Mouse (Mus musculus) heart, embryonic 12.5 days (tissue): ENCODE measurements around the gene Fyco1. TPM values are rescaled to one million over a fixed set of nuclear protein-coding genes. Genes with fewer than 3 reads are reported as not detected.

Experiments
- ATAC-seq: fragments of 200-750 bp; cut with Nextera tagmentation; 2 replicates; pipeline ENCODE4 v1.8.0; 2017; ENCODE audit warnings: moderate TSS enrichment, moderate library complexity; ENCODE audit not compliant: insufficient number of reproducible peaks, low FRiP score
- H3K27ac ChIP-seq: fragments of 300-500 bp; sonication (generic); 2 replicates; pipeline ENCODE4 v1.5.1; 2016; ENCODE audit warnings: mild to moderate bottlenecking, moderate library complexity; ENCODE audit not compliant: poor library complexity, severe bottlenecking
- H3K27me3 ChIP-seq: fragments of 300-500 bp; sonication (generic); replicated peaks from 2 replicates; pipeline ENCODE4 v1.6.1; 2016; ENCODE audit warnings: mild to moderate bottlenecking, moderate library complexity
- H3K36me3 ChIP-seq: fragments of 300-500 bp; sonication (generic); 2 replicates; pipeline ENCODE4 v1.6.1; 2016; ENCODE audit warnings: mild to moderate bottlenecking, moderate library complexity
- H3K4me1 ChIP-seq: fragments of 300-500 bp; sonication (generic); replicated peaks from 2 replicates; pipeline ENCODE4 v1.6.1; 2016; ENCODE audit warnings: mild to moderate bottlenecking
- H3K4me2 ChIP-seq: fragments of 300-500 bp; sonication (generic); 2 replicates; pipeline ENCODE4 v1.6.1; 2016; ENCODE audit warnings: mild to moderate bottlenecking, moderate library complexity
- H3K4me3 ChIP-seq: fragments of 300-500 bp; sonication (generic); 2 replicates; pipeline ENCODE4 v1.5.1; 2016; ENCODE audit warnings: mild to moderate bottlenecking
- H3K9ac ChIP-seq: fragments of 300-500 bp; sonication (generic); 2 replicates; pipeline ENCODE4 v1.6.1; 2016; ENCODE audit warnings: mild to moderate bottlenecking, moderate library complexity
- H3K9me3 ChIP-seq: fragments of 300-500 bp; sonication (generic); replicated peaks from 2 replicates; pipeline ENCODE4 v1.6.1; 2016; ENCODE audit warnings: mild to moderate bottlenecking, moderate library complexity
- WGBS: fragments of 180-500 bp; shearing (Covaris S2); methylation state at CpG from one replicate; pipeline ENCODE4 v1.1.7; 2016; 5-methylcytosine and 5-hydroxymethylcytosine counted together
- polyA plus RNA-seq: library from polyadenylated mRNA; unstranded; fragments of >200 nt; fragmentation: Nextera tagmentation; extraction: Ambion mirVana; gene quantifications from 2 replicates; pipeline ENCODE4 v1.2.1, GENCODE M21; 2016

Fyco1 gene
- polyA plus RNA-seq, 1 experiment from 2014 or later = 31.0 TPM

DNA sequence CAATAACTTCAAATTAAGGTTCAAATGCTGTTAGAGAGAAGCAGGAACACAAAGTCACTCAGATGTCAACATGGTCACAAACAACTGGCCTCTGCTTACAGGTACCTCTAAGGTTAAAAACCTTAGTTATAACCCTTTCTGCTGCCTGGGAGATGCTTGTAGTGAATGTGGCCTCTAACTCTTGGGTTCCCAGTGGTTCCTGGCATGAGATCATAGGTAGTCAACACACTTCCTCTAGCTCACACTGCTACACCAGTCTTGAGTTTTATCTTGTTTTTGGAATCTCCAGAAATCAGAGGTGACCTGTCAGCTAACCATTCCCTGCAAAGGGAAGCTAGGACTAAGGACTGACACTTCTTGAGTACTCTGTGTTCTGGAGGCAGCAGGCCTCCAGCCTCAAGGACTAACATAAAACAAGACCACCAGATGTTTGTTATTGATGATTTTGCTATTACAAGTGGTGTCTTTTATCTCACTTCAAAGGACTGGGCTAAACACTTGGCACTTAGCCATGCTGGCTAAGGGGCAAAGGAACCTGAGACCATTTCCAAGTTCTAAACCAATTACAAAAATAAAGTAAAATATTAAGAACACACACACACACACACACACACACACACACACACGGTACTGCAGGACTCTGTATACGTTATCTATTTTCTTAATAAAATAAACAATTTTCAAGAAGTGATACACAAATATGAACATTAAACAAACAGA lies 1.6 kb downstream of the Fyco1 start:
- H3K36me3 ChIP-seq = no peaks in the 10 kb centered on the region
- no peaks in the 10 kb centered on the region for H3K27me3 ChIP-seq
- 59% methylated on average over 2 of the region's 2 CpGs for WGBS
- no peak overlapping the region for H3K9ac ChIP-seq
- peaks cover 32% of the 10 kb centered on the region for H3K4me1 ChIP-seq
- peak overlapping the region; percentile 95 for H3K4me3 ChIP-seq
- H3K27ac ChIP-seq = peak overlapping the region; percentile 95
- no peaks in the 10 kb centered on the region for H3K9me3 ChIP-seq
- no peak for ATAC-seq
- H3K4me2 ChIP-seq = peak overlapping the region; percentile 82

DNA sequence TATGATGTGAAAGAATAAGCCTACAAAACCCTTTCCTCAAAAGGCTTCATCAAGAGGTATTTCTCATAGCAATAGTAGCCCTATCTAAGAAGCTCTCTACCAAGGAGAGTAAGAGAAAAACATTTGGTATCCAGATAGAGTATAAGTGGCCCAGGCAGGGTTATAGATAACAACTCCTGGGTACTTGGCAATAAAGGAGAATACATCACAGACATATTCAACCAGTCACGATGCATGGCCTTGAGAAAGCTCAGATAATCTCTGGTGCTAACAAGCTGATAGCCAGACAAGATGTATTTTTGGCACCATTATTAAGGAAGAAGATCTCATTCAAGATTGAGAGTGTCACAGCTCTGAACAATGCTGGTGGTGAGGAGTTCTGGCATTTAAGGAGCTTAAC lies 5.2 kb downstream of the Fyco1 start:
- H3K27ac ChIP-seq = peak overlapping the region; percentile 96
- H3K4me1 ChIP-seq = peaks cover 48% of the 10 kb centered on the region
- no peak overlapping the region for H3K9ac ChIP-seq
- no peak overlapping the region for H3K4me3 ChIP-seq
- H3K36me3 ChIP-seq = peaks cover 12% of the 10 kb centered on the region
- no peak for ATAC-seq
- 33% methylated on average over 1 of the region's 1 CpGs for WGBS
- no peak overlapping the region for H3K4me2 ChIP-seq
- H3K27me3 ChIP-seq = no peaks in the 10 kb centered on the region
- no peaks in the 10 kb centered on the region for H3K9me3 ChIP-seq

DNA sequence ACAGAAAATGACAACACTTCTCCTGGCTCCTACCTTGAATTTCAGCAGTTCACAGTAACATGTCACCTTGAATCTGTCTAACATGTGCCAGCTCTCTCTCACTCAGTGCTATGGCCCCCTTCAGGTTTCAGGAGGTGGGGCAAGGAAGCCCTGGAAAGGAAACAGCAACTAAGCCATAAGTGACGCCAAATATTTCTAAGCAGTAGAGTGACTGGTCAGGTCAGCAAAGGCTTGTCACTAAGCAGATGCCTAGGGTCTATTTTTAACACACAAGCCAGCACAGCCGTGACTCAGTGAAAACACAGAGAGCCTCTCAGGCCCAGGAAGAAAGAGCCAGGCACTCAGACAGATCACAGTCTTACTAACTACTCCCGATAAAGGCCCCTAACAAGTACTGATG lies 6.6 kb downstream of the Fyco1 start:
- Histone ChIP-seq H3K27ac (peak overlapping the region; percentile 96), H3K9ac (peak overlapping the region; percentile 14; the same call in 1 of the 2 replicates), H3K9me3 (no peaks in the 10 kb centered on the region), H3K4me3 (no peak overlapping the region), H3K27me3 (no peaks in the 10 kb centered on the region), H3K4me2 (peak overlapping the region; percentile 44), H3K36me3 (peaks cover 21% of the 10 kb centered on the region), H3K4me1 (peaks cover 41% of the 10 kb centered on the region)
- WGBS = 8% methylated on average over 3 of the region's 3 CpGs
- peak; percentile 84 for ATAC-seq

DNA sequence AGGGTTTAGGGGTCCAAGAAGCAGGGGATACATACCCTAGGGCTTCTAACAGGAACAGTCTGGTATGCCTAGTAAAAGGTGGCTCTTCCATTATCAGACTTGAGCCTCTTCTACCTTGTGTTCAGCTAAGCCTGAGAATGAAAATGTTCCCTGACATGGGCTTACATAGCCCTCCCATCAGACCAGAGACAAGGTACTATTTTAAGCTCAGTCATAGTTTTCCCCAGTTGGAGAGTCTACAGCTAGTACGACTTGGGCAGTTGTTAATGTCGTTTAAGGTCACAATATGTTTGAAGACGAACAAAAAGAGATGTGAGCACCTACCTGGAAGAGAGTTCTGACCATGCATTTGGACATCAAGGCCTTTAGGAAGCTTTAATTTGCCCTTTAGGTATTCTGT lies 7.2 kb downstream of the Fyco1 start:
- WGBS = 40% methylated on average over 3 of the region's 3 CpGs
- Histone ChIP-seq H3K9ac (no peak overlapping the region), H3K27me3 (no peaks in the 10 kb centered on the region), H3K9me3 (no peaks in the 10 kb centered on the region), H3K4me1 (peaks cover 35% of the 10 kb centered on the region), H3K27ac (peak overlapping the region; percentile 96), H3K4me2 (peak overlapping the region; percentile 44), H3K4me3 (no peak overlapping the region), H3K36me3 (peaks cover 27% of the 10 kb centered on the region)
- ATAC-seq = peak; percentile 48; the same call in 1 of the 2 replicates

DNA sequence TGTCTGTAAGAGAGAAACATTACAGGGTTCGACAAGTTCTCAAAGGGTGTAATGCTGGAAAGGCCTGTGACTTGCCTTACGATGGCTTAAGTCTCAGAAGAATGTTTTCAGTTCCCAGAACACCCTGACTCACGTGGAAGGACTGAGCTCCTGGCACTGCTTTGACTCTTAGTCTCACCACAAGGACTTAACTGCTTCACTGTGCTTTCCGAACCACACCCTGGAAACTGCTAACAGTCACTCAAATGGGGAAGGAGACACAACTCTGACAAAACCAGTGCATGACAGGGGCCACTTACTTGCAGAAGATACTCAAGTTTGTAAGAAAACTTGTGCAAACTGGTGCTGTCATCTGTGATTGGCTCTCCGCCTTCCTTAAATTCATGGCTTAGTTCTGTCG lies 11.5 kb downstream of the Fyco1 start:
- Histone ChIP-seq H3K9me3 (no peaks in the 10 kb centered on the region), H3K27me3 (no peaks in the 10 kb centered on the region), H3K9ac (no peak overlapping the region), H3K27ac (no peak overlapping the region), H3K4me2 (no peak overlapping the region), H3K4me3 (no peak overlapping the region), H3K36me3 (peaks cover 63% of the 10 kb centered on the region), H3K4me1 (peaks cover 20% of the 10 kb centered on the region)
- 86% methylated on average over 6 of the region's 6 CpGs for WGBS
- ATAC-seq = no peak

DNA sequence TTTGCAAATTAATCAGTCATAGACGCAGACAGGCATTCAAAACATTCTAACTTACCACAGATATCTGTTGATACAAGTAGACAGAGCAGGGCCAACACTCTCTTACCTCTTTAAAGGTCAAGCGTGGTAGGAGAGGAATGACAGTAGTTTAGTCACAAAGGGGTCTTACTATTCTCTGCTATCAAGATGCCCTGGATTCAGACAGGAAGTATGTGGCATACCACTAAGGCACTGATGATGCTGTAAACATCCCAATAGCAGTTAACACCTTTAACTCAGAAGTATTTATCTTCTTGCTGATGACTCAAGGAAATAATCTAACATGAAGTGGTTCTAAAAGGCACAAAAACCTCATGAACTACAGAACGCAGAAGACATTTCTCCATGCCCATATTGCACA lies 15.8 kb downstream of the Fyco1 start:
- Histone ChIP-seq H3K9ac (no peak overlapping the region), H3K36me3 (peaks cover 79% of the 10 kb centered on the region), H3K9me3 (no peaks in the 10 kb centered on the region), H3K27ac (no peak overlapping the region), H3K4me3 (no peak overlapping the region), H3K27me3 (no peaks in the 10 kb centered on the region), H3K4me1 (no peaks in the 10 kb centered on the region), H3K4me2 (no peak overlapping the region)
- ATAC-seq = no peak
- 82% methylated on average over 3 of the region's 3 CpGs for WGBS

DNA sequence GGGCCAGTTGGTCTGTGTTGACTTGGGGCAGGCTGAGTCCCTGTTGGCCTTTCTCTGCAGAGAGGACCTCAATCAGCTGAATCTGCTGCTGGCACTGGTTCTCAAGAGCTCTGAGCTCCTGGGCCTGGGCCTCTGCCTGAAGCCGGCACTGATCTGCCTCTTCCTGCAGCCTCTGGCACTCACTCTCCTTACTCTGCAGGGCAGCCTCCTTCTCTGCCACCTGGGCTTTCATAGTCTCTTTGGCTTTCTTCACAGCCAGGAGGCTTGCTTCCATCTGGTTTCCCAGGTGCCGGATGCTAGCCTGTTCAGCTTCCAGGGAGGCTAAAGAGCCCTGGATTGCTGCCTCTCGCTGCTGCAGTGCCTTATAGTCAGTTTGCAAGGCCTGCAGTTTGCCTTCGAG lies 22.8 kb downstream of the Fyco1 start:
- Histone ChIP-seq H3K9me3 (no peaks in the 10 kb centered on the region), H3K27me3 (no peaks in the 10 kb centered on the region), H3K4me2 (no peak overlapping the region), H3K4me3 (no peak overlapping the region), H3K4me1 (no peaks in the 10 kb centered on the region), H3K27ac (no peak overlapping the region), H3K9ac (no peak overlapping the region), H3K36me3 (peaks cover 85% of the 10 kb centered on the region)
- ATAC-seq = no peak
- 86% methylated on average over 4 of the region's 4 CpGs for WGBS

DNA sequence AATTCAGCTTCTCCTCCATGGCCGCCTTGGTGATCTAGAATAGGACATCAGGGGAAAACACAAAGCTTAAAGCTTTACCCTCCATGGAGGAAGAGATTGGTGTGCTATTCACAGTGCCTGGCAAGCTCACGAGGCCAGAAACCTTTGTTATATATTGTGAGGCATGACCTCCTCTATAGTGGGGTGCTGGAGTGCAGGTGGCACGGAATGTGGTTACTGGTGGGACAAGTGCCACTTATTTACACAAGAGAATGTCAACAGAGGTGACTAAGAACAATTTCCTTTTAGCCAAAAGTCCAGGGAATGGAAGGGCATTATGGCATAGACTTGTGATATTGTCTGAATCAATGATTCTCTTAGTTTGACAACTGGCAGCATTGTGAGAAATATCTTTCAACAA lies 25.1 kb downstream of the Fyco1 start:
- ATAC-seq = no peak
- WGBS = 88% methylated on average over 3 of the region's 3 CpGs

DNA sequence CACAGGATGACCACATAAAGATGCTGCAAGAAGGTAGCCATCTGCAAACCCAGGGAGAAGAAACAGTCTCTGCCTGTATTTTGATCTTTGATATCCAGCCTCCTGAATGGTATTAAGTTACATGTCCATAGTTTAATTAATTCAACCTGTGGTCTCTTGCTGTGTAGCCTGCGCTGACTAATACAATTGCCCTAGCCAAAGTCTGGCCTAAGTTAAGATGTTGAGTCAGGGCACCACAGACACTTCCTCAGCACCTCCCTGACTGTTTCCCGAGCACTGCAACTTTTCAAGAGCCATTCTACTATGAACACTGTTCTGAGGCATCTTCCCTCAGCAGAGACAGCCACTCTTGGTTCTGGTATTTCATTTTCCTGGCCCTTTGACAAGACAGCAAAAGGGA lies 33.1 kb downstream of the Fyco1 start:
- 86% methylated on average over 2 of the region's 2 CpGs for WGBS
- Histone ChIP-seq H3K4me3 (no peak overlapping the region), H3K4me1 (peaks cover 9% of the 10 kb centered on the region), H3K9ac (no peak overlapping the region), H3K9me3 (no peaks in the 10 kb centered on the region), H3K4me2 (no peak overlapping the region), H3K27ac (no peak overlapping the region), H3K27me3 (no peaks in the 10 kb centered on the region), H3K36me3 (peaks cover 83% of the 10 kb centered on the region)
- no peak for ATAC-seq

More for the DNA sequence above, 25.1 kb downstream of the Fyco1 start:
- Histone ChIP-seq H3K27ac (no peak overlapping the region), H3K4me3 (no peak overlapping the region), H3K36me3 (peaks cover 93% of the 10 kb centered on the region), H3K4me1 (no peaks in the 10 kb centered on the region), H3K9ac (no peak overlapping the region), H3K9me3 (no peaks in the 10 kb centered on the region), H3K27me3 (no peaks in the 10 kb centered on the region), H3K4me2 (no peak overlapping the region)

DNA sequence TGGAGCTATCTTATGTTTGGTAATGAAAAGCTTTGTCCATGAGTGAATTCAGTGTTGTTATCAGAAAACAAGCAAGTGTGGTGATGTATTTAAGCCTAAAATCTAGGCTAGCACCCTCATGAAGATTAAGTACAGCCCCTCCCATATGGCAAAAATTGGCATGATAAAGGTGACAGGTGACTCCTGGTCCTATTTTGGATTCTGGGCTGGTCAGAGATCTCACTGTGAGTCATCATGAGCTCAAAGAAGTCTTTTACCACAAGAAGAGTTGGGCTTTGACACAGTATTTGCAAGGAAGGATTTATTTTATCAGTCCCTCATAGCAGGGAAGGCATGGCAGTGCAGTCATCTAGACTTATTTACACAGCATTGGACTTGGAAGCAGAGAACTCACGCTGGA lies 35.7 kb downstream of the Fyco1 start:
- Histone ChIP-seq H3K9me3 (no peaks in the 10 kb centered on the region), H3K27me3 (no peaks in the 10 kb centered on the region), H3K4me1 (peaks cover 9% of the 10 kb centered on the region), H3K4me2 (no peak overlapping the region), H3K9ac (no peak overlapping the region), H3K4me3 (no peak overlapping the region), H3K36me3 (peaks cover 78% of the 10 kb centered on the region), H3K27ac (no peak overlapping the region)
- ATAC-seq = no peak
- WGBS = 81% methylated on average over 1 of the region's 1 CpGs

DNA sequence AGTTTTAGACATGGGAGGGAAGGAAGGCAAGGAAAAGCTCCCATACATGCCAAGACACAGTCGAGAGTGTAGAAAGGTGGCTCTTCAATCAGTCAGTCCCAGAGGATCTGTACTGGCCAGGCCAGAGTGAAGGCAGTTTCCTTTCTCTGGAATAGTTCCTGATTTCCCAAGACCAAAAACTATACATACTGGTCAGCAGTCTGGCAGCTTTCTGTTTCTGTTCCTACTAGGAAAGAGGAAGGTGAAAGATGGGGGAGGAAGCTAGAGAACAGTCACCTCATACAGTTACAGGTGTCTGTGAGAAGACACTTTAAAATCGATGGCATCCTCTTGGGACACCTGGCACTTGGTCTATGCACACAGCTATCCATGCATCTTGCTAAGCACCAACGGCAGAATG lies 36.3 kb downstream of the Fyco1 start:
- H3K4me1 ChIP-seq = peaks cover 9% of the 10 kb centered on the region
- 78% methylated on average over 3 of the region's 3 CpGs for WGBS
- H3K27ac ChIP-seq = no peak overlapping the region
- H3K36me3 ChIP-seq = peaks cover 78% of the 10 kb centered on the region
- H3K9ac ChIP-seq = no peak overlapping the region
- no peak overlapping the region for H3K4me2 ChIP-seq
- no peak for ATAC-seq
- no peaks in the 10 kb centered on the region for H3K27me3 ChIP-seq
- no peak overlapping the region for H3K4me3 ChIP-seq
- no peaks in the 10 kb centered on the region for H3K9me3 ChIP-seq

DNA sequence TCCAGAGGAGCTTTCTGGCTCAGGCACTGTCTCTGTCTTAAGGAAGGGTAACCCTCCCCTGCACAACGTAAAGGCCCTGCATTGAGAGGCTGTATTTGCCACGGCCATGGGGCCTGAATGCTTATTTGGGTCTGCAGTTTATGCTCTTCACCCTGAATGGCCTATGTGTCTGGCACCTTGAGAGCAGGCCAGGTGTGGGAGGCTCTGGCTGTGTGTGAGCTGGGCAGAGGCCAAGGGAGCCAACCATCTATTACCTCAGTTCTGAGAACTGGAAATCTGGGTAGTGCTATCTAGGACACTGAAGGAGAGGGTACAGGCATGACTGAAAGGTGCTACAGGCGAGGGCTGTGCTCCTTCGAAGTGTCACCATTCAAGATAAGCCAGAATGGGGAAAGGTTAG lies 36.9 kb downstream of the Fyco1 start:
- H3K4me3 ChIP-seq = no peak overlapping the region
- H3K4me1 ChIP-seq = peaks cover 9% of the 10 kb centered on the region
- no peaks in the 10 kb centered on the region for H3K27me3 ChIP-seq
- ATAC-seq = no peak
- no peak overlapping the region for H3K9ac ChIP-seq
- no peaks in the 10 kb centered on the region for H3K9me3 ChIP-seq
- H3K4me2 ChIP-seq = no peak overlapping the region
- peaks cover 81% of the 10 kb centered on the region for H3K36me3 ChIP-seq
- no peak overlapping the region for H3K27ac ChIP-seq
- 48% methylated on average over 4 of the region's 4 CpGs for WGBS
